Mouse (Mus musculus) olfactory bulb, adult 2 months (tissue): ENCODE results near the gene Try5.

ENCODE experiments used
- CTCF ChIP-seq: fragments of 200-500 bp; IDR thresholded peaks from 2 replicates; pipeline ENCODE4 v1.5.1; 2012; ENCODE audit warnings: low read depth, mild to moderate bottlenecking, low read length, moderate library complexity; ENCODE audit not compliant: insufficient read depth
- POLR2A ChIP-seq: fragments of 200-500 bp; IDR thresholded peaks from 2 replicates; pipeline ENCODE4 v1.6.1; 2012; ENCODE audit warnings: mild to moderate bottlenecking, low read depth, low read length, moderate library complexity; ENCODE audit not compliant: insufficient read depth

GRCm38 (mm10) chr6:41266140-41266539, 50.5 kb downstream of the Try5 start:
- no peak for TF ChIP-seq POLR2A
- TF ChIP-seq CTCF = no peak
